Mouse (Mus musculus) thymus, postnatal 36 days (tissue): Measurements from ENCODE around the gene Cdk11b.

Experiments used
- DNase-seq, 2 experiments: peaks; one replicate each; pipeline ENCODE4 v3.0.0; 2022; ENCODE audit warnings: mixed read lengths in 2 of 2

Gene Cdk11b

GRCm38 (mm10) chr4:155624338-155625291, at the start of gene Cdk11b:
Gene Cdk11b (plus strand): TSS chr4:155624854.
- DNase-seq, result peak; percentile 92 to 96

- no peak for DNase-seq
These were observed 49.7 kb upstream of the Cdk11b start for GRCm38 (mm10) chr4:155574931-155575330.

- no peak for DNase-seq
These were observed 49.1 kb upstream of the Cdk11b start for GRCm38 (mm10) chr4:155575521-155575920.

DNA sequence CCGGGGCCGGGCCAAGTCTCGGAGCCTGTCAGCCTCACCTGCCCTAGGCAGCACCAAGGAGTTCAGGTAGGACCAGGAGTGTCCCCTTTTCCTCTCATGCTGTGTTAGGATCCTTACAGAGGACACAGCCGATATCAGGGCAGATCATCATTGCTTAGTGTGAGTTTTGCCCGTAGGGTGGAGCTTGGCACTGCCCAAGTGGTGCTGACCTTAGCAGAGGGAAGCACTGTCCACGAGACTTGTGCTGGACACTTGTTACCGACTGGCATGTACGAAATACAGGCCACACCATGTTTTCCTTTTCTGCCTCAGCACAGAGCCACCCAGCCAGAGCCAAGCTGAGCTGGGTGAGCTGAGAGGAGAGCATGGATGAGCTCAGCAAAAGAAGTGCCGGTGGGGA, 47.5 kb upstream of the Cdk11b start:
- no peak for DNase-seq

DNA sequence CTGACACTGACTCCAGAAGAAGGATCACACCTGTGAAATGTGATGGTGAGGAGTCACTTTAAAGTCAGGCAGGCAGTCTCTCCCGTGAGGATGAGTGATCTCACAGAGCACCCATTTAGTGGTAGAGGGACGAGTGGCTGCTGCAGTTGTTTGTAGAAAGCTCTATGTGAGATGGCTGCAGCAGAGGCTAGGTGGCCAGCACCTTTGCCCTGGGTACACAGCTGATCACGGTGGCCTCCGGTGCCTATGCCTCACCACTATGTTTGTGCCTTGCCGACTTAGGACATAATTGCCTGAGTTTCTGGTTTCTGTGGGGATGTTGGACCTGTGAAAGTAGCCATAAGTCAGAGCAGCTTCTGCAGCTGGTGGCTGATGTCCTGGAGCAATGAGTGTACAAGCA, 46.9 kb upstream of the Cdk11b start:
- no peak for DNase-seq

DNA sequence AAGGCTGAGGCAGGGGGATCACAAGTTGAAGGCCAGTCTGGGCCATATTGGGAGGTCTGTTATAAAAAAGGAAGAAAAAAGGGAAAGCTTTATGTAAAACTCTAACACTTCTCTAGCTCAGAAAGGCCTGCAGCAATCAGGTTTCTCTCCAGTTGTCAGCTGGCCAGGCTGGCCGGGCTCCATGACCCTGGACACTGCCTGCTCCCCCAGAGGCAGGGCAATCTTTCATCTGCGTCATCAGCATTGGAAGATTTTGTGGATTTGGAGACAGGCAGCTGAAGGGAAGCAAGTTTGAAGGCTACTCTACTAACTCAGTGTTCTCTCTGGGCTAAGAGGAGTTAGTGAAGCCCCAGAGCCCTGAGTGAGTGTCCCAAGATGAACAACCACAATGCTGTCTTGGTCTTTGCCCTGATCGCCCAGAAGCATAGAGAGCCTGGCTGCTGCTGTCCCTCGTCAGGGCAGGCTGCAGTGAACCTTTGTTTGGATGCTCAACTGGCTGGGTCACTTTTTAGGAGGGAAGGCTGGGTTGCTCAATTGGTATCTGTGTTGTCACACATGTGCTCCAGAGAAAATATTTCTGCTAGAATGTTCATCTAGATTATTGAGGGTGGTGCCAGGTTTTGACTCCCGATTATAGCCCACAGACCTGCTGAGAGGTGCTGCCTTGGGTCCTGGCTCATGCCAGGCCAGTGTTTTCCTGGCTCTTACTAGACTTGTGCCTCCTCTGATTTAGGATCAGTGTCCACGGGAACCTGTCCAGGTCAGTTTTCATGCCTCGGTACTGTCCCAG, 46.1 kb upstream of the Cdk11b start:
- no peak for DNase-seq

DNA sequence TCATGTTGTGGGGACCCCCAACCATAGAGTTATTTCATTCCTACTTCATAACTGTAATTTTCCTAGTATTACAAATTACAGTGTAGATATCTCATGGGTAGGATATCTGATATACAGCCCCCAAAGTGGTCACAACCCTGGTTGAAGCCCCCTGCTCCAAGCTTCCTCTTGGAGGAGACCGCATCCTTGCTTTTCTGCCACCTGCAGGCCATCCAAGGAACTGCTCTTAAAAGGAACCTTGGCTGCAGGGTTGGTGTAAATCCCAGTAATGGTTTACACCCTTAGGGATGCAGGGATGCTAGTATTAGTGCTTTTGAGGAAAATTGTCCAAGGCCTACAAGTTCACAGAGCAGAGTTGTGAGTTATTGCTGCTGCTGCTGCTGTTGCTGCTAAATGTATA, 44.2 kb upstream of the Cdk11b start:
- peak; percentile 36 to 52 for DNase-seq

DNA sequence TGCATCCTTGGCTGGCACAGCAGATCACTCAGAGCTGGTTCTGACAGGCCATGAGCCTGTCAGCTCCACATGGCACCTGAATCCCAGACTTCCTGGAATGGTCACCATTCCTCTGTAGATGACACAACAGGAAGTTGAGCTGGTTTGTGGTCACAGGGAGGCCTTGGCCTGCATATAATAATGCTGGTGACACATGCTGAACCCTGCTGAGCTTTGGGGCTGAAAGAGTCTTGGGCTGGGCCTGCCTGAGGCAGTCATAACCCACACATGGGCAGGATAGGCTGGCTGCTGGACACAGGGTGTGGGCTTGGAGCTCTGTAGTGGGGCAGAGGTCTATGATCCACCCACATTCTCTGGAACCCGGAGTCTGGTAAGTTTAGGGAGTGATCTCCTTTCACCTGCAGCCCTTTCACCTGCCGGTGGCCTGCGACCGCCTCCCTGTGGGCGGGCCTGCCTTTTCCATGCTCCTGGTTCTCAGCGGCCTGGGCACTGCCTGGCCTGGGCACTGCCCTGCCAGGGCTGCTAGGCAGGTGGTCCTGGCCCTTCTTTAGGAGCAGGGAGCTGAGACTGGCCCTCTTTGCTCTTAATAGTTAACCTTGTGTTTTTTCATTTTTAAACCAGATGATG, 42.3 kb upstream of the Cdk11b start:
- no peak for DNase-seq

GRCm38 (mm10) chr4:155589356-155589755, 35.3 kb upstream of the Cdk11b start:
- DNase-seq, result no peak

DNA sequence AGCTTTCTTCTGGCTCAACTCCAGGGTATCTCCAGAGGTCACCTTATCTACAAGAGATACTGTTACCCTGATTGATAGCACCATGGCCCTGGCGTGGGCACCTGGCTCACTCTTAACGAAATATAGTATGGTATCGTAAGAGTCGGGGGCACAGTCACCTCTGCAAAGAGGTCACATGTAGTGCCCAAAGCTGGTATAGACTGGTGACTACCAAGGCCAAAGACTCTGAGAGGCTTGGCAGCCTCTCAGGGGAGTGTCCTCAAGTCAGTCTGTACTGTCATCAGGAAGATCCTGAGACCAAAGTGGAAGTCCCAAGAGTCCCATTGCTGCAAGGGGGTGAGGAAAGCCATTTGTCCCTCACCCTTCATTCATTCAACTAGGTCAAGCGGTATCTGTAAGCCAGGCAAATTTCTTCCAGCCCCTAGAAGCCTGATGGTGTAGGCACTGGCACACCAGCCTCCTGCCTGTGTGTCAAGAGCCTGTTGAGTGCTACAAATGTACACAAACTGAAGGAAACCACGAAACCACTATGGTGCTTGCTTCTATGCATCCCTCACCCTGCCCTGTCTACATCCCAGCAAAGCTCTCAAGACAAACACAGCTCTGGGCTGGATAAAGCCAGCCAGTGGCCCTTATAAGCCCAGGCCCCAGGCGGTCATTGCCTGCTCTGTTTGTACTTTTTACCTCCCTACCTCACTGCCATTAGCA, 33.5 kb upstream of the Cdk11b start:
- DNase-seq, result no peak

- no peak for DNase-seq
These were observed 30.9 kb upstream of the Cdk11b start for GRCm38 (mm10) chr4:155593780-155594179.

DNA sequence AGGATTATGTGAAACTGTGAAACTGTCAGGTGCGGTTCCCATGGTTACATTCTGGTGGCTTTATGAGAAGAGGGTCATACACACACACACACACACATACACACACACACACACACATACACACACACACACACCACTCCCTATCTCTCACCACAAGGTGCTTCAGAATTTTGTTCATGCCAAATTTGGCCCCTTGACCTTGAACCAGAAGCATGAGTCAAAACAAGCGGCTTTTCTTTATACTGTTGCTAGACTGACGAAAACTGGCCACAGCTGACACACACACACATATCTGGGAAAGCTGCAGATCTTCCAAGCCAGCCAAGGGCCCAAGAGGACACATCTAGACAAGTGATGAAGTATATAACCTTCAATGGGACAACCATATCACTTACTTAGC, 28.9 kb upstream of the Cdk11b start:
- no peak for DNase-seq

DNA sequence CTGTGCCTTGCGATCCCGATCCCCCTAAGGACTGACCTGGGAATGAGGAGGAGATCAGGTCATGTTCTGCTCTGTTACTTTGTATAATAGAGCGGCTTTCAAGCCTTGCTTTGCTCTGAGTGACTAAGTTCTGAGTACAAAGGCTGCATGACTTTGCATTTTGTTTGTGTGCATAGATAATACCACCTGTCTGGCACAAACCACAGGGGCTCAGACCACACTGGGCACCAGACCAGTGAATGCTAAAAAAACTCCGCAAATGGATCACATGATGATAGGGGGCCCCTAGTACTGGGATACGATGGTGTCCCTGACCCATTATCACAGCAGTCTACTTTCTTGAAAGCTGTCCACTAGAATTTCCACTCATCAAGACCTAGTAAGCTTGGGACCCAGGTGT, 28.0 kb upstream of the Cdk11b start:
- DNase-seq, result no peak

- DNase-seq, result no peak
These were observed 26.1 kb upstream of the Cdk11b start for GRCm38 (mm10) chr4:155598536-155598935.

- DNase-seq, result no peak
These were observed 24.5 kb upstream of the Cdk11b start for GRCm38 (mm10) chr4:155599901-155600825.

DNA sequence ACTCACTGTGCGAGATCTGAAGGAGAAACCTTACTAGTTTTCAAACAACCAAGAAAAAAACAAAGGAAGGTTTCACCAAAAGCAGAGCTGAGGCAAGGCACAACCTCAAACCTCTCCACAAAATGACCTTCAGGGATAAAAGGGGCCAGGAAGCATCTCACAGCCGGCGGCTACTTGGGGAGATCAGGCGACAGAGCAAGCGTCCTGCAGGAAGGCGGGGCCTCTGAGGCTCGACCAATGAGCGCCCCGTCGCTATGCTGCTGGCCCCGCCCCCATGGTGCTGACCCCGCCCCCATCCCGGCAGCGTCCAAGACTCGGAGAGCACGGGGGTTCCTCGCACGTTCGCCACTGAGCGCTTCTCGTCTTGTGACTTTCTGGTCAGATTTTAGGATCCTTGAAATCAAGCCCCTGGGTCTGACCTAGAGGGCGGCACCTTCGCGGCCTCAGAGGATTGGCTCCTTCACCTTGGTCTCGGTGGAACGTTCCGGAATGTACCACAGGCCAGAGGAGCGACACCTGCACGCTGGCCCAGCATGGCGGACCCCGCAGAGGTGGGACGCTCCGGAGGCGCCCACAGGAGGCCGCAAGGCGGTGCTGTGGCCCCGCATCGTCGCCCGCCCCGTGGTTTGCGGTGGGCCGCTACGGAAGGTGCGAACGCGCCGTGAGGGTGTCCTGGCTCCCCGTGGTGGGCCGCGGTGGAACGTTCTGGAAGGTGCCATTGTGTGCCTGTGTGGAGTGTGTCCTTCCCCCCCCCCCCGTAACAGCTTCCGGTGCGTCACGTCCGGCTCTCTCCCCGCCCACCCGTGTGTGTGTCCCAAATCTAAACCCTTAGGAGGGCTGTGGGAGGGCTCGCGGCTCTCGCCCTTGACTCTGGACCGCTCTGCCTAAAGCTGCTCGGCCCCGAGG, 23.3 kb upstream of the Cdk11b start, which contains the start of gene Slc35e2:
Gene Slc35e2, plus strand, starts transcription at position 326 of the 906 bp plus-strand sequence.
- peak; percentile 90 to 92 for DNase-seq

GRCm38 (mm10) chr4:155601997-155602456, 22.6 kb upstream of the Cdk11b start:
- no peak for DNase-seq

DNA sequence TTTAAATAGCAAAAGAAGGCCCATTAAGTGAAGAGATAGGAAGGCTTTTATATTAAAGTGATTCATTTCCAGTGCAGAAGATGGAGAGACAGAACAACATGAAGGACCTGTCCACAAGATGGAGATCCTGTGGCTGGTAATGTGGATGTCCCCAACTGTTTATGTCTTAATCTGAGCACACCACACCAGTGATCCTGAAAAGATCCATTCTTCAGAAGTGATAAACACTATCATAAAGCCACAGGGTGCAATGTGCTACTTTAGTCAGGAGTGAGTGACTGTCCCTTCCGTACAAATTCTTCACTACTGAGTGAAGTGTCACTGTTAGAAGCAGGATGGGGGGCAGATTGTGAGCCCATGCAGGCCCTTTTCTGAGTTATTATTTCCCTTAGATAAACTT, 21.9 kb upstream of the Cdk11b start:
- no peak for DNase-seq

GRCm38 (mm10) chr4:155603801-155604200, 20.9 kb upstream of the Cdk11b start:
- peak in 1 of 2 experiments; percentile 26 for DNase-seq

- DNase-seq, result no peak
These were observed 19.5 kb upstream of the Cdk11b start for GRCm38 (mm10) chr4:155605132-155605531.
